Mouse (Mus musculus) G1E (cell line): ENCODE data around the gene Kif28.

Experiments used
- CTCF ChIP-seq: IDR thresholded peaks from 2 replicates; pipeline ENCODE4 v1.5.1; 2012; ENCODE audit warnings: low read depth, low read length, inconsistent platforms, mixed read lengths
- GATA1 ChIP-seq: IDR thresholded peaks from 2 replicates; pipeline ENCODE4 v1.6.1; 2012; ENCODE audit warnings: borderline replicate concordance, low read length, inconsistent platforms, mixed read lengths
- GATA2 ChIP-seq: IDR thresholded peaks from 2 replicates; pipeline ENCODE4 v1.6.1; 2012; ENCODE audit warnings: low read depth, low read length, inconsistent platforms, borderline replicate concordance
- POLR2AphosphoS5 ChIP-seq: IDR thresholded peaks from 2 replicates; pipeline ENCODE4 v1.6.1; 2012; ENCODE audit warnings: low read depth, low read length, inconsistent platforms; ENCODE audit not compliant: insufficient replicate concordance
- TAL1 ChIP-seq: conservative IDR thresholded peaks from 2 replicates; pipeline ENCODE4 v1.6.1; 2012; ENCODE audit warnings: low read depth, low read length, inconsistent platforms, mixed read lengths

GRCm38 (mm10) chr1:179645980-179646268 lies 99.1 kb downstream of the Kif28 start:
- TF ChIP-seq CTCF (no peak), GATA1 (no peak), POLR2AphosphoS5 (no peak), GATA2 (no peak), TAL1 (no peak)
